Mouse (Mus musculus): Measurements from ENCODE around the gene Theg. TPM values are rescaled to one million over a fixed set of nuclear protein-coding genes. Genes with fewer than 3 reads are reported as not detected.
A peak's percentile ranks its signal among the peaks of the same experiment; 100 is the strongest.

Gene Theg
- total RNA-seq, 2 experiments from 2014 or later: not detected

DNA sequence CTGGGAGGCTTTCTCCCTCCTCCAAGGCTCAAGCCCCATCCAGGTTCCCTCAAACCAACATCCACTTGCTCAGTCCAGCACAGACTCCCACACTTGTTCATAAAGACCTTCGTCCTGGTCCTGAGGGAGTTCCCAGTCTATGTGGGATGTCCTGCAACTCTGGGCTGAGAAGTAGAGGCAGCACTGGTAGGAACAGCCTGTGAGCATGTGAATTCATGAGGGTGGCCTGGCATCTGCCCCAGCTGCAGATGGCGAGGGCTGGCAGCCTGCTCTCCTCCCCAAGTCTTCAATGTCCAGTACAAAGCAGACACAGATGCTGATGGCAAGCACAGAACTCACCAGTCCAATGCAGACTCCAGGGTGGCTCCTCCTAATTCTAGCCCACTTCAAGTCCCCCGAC, 48.8 kb downstream of the Theg start:
- no peak for DNase-seq (ENCODE audit: low spot score in 2 of 2)

DNA sequence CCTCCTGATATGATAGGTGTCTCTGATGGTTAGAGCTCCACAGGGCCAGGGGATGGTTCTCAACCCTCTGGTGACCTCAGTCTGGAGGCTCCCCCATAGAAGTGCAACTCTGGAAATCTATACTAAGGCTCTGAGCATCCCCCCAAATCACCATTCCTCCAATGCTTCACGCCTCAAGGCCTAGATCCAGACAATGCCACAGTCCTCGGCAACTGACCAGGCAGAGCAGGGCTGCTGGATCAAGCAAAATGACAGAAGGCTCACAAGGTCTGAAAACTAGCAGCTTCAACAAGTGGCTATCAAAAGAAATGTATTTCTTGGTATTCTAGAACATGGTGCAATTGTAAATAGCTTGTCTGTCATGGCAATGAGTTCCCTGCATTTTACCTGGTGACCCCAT, 49.4 kb downstream of the Theg start:
- peak; percentile 1 to 2 for DNase-seq (ENCODE audit: low spot score in 2 of 2)

DNA sequence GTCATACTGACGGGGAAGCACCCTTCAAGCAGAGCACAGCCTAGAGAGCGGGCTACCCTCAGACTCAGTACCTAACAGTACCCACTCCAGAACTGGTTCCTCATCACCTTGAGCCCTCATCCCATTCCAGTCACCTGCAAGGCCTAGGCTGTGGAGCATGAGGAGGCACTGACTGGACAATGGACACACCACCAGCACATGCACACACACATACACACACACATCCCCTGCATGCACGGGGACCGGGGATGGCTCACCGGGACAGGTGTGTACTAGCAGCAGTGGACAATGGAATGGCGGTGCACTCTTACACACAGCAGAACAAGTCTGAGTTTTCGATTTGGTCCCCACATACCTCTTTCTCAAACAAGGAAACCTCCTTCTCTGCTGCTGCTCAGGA, 49.9 kb downstream of the Theg start:
- peak in 1 of 2 experiments; percentile 2 for DNase-seq (ENCODE audit: low spot score in 2 of 2)

DNA sequence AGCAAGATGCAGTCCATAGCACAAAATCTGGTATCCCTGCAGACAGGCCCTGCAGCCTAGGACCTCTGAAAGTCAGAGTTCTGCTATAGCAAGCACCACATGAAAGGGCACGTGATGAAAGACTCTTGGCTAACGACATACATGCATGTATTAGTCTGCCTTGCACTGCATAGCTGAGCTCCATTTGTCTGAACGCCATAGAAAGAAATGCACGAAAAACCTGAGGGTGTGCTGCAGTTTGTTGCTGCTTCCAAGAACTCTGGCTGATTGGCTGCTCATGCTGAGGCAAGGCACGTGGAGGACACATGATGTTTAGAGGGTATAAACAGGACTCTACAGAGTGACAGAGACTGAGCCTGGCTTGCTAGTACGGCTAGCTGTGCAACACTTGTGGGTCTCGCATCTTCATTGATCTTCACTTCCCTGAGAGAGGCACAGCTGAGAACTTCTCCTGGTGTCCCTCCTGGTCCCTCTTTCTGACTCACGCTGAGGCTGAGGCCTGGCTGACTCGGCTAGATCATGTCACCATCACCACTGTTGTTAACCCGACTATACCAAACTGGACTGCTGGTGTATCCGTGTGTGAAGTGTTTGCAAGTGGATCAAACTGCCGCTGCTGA, 50.6 kb downstream of the Theg start:
- DNase-seq (ENCODE audit: low spot score in 2 of 2): no peak

DNA sequence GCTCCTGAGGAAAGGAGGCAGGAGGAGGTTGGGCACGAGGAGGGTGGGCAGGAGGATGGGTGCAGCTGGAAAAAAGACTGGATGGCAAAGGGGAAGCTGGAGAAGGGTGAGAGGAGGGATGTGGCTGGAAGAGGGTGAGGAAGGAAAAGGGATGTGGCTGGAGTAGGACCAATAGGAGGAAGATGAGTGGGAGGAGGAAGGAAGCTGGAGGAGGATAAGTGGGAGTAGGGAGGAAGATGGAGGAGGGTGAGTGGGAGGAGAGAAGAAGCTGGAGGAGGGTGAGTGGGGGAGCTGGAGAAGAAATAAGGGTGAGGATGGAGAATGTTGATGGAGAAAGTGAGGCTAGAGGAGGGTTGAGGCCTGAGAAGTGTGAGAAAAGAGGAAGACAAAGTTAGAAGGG, 51.7 kb downstream of the Theg start:
- DNase-seq (ENCODE audit: low spot score in 2 of 2): peak in 1 of 2 experiments; percentile 2

DNA sequence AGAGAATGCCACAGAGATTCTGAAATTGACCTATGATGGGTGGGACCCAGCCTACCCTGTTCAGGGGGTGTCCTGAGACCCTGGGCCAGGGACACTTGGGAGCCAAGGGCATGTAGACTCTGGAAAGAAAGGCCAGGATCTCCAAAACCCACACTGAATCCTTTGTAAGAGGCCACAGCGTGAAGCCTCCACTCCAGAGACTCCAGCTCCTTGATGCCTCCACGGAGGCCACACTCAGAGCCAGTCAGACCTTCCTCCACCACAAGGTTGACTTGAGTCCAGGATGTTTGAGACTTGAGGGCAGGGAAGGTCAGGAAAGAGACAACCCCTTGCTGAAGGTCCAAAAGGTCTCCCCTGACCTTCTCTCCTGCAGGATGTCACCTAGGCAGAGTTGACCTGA, 52.7 kb downstream of the Theg start:
- DNase-seq (ENCODE audit: low spot score in 2 of 2): peak in 1 of 2 experiments; percentile 2

DNA sequence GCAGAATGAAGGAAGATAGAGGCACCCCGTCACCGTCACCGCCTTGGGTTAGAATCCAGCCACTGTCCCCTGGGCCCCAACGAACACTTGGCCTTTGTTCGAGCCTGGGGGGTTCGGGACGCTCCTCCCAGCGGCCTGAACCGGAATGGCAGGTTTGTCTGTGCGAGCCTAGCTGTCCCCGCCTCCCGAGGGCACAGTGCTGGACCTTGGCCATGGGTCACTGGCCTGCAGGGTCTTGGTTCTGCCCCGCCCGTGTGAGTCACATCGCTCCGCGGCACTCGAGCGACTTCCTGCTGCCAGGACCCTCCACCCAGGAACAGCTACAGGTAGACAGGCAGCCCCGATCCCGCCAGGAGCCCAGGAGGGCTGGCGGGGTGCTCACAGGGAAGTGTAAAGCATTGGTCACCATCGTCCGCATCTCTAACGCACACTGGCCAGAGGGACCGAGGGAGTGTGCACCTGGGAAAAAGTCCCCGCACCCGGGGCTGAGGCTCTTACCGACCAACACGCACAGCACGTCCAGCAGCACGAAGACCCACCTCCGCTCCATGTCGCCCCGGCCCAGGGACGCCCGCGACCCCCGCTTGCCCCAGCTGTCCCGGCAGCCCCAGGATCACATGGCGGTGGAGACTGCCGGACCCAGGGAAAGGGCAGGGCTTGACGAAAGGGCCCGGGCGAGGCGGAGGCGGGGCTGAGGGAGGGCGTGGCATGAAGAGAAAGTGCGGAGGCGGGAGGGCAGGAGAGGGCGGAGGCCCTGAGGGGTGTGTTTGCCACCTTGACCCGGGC, 53.8 kb downstream of the Theg start, which contains the start of gene Plpp2:
TSS of gene Plpp2 (minus strand) at position 671 of the 786 bp plus-strand sequence.
- DNase-seq (ENCODE audit: low spot score in 2 of 2): peak; percentile 56 to 67

DNA sequence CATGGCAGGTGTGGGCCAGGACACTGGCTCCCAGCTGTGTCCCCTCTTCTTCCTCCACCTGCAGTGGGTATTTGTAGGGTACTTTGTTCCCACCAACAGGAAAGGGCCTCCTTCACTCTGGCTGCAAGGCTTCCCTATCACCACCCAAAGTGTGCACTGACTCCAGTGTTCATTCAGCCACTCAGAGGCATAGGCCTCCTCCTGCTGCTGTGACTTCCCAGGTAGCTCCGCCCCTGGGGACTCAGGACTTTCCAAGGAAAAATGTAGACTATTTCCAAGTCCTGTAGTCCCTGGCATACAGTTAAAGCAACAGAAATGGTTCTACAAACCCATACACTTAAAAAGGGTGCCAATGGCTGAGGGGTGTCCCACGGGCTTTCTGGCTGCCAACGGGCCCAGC, 54.5 kb downstream of the Theg start:
- DNase-seq (ENCODE audit: low spot score in 2 of 2): peak in 1 of 2 experiments; percentile 1

DNA sequence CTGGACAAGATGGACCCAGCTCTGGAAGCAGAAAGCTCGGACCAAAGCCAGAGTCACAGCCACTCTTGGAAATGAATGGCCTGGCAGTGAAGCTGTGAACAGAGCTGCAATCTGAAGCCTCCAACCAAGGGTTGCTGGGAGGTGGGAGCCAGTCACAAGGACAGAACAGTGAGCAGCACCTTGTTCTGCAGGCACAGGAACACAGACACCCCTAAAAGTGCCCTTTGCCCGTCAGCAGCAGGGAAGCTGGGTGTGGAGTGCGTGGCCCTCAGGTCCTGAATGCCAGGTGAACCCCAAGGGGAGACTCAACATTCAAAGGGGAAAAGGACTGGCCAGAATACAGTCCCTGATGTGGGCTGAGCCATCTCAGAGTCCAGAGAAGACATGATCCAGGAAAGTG, 55.5 kb downstream of the Theg start:
- DNase-seq (ENCODE audit: low spot score in 2 of 2): peak in 1 of 2 experiments; percentile 1

DNA sequence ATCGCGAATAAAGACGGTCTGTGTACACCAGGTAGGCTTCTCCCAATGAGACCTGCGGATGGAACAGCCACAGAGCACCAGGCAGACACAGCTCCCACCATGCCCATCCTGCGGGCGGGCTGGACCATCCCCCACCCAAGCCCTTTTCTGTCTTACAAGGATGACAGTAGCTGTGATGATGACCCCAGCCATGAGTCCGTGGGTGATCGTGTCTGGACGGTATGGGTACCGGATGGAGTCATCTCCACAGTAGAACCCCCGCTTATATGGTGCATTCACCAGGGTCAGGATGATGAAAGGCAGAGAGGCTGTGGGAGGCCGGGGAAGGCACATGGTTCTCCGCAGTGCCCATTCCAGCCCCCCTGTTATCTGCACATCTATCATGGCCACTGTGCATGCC, 56.4 kb downstream of the Theg start:
- DNase-seq (ENCODE audit: low spot score in 2 of 2): peak in 1 of 2 experiments; percentile 1

DNA sequence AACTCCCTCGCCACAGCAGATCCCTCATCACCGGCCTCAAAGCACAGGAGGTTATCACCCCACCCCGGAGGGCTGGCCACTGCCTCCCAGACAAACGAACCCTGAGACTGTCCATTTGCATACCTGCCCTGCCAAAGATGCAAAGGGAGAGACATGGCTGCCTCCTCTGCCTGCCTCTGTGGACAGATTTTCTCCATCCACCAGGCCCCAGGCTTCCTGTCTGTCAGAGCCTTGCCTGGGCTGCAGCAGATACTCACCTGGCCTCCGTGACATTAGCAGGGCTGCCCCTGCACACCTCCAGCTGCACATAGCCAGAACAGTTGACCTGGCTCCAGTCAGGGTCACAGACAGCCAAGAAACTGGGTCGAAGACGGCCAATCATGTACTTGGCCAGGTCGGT, 56.9 kb downstream of the Theg start:
- peak in 1 of 2 experiments; percentile 1 for DNase-seq (ENCODE audit: low spot score in 2 of 2)

DNA sequence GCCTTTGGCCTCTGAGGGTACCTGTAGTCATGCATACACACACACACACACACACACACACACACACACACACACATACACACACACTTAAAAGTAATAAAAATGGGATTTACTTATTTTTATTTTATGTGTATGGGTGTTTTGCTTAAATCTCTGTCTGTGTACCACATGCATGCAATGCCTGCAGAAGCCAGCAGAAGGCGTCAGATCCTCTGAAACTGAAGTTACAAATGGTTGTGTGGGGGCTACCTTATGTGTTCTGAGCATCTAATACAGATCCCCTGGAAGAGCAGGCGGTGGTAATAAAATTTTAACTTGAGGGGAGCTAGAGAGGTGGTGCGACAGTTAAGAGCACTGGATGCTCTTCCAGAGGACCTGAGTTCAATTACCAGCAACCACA, 59.0 kb downstream of the Theg start:
- DNase-seq (ENCODE audit: low spot score in 2 of 2): no peak

DNA sequence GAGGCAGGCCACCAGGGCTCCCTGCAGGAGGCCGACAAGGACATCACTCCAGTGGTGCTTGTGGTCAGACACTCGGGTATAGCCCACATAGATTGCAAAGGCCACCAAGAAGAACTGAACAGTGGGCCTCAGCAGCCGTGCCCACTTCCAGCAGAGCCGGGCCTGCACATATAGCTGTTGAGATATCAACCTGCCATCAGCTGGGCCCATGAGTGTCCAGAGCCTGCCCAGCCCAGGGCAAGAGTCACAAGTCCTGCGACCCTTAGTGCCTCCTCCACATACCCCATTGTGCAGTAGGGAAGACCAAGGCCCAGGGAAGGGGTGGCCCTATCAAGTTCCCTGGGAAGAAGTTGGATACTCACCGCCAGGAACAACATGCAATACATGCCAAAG, 59.7 kb downstream of the Theg start:
- no peak for DNase-seq (ENCODE audit: low spot score in 2 of 2)

DNA sequence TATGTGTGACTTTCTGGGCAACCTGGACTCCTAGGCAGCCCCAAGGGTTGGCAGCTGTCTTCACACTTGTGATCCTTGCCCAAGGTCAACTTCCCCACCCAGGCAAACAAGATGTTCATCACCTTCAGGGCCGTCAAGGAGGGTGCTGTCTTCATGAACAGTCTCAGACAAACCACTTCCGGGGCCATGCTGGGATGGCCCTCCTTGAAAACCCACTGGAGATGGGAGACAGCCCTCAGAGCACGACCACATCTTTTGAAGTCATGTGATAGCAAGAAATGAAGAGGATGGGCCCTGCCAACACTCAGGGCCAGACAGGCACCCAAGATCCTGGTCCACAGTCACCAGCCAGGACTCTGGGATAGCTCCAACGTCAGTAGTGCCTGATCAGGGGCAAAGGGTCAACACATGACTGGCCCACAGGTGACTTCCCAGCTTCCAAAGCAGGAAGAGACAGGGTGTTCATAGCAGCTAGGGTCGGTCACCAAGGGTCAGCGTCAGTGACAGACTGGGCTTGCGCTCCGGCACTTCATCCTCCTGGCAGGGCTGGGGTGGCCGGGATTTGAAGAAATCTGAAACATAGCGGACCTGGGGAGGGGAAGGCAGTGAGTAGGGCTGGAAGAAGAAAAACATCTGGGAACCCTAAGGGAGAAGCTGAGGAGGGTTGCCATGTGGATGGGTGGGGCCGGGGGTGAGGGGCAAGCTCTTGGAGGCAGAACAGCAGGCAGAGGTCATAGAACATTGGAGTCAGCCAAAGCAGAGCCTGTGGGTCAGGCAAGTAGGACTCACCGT, 60.3 kb downstream of the Theg start:
- no peak for DNase-seq (ENCODE audit: low spot score in 2 of 2)

Small RNA genes within 50 kb of the gene (microRNA-seq; reads per million reads assigned to microRNA genes)
- 1.3 reads per million for gene Mir6909

Other genes starting within 250 kb of the Theg start
- not detected for gene Vmn2r82, start 230.8 kb downstream of the Theg start, total RNA-seq (2021)
- not detected for gene Vmn2r83, start 118.6 kb downstream of the Theg start, total RNA-seq (2021)
- 10 to 100 TPM; 24.9 to 26.4 TPM for gene Plpp2, start 53.5 kb downstream of the Theg start, total RNA-seq (2021)
- 10 to 100 TPM; 46.8 to 48.2 TPM for gene Mier2, start 32.1 kb downstream of the Theg start, total RNA-seq (2021)
- gene C2cd4c, start 26.7 kb upstream of the Theg start, total RNA-seq (2021): 1 to 10 TPM in 1 of 2 experiments, under 1 TPM in 1; 0.56 to 1.5 TPM
- 10 to 100 TPM in 1 of 2 experiments, 1 to 10 TPM in 1; 8.9 to 13.3 TPM for gene Shc2, start 50.6 kb upstream of the Theg start, total RNA-seq (2021)
- gene Odf3l2, start 58.4 kb upstream of the Theg start, total RNA-seq (2021): not detected
- gene Madcam1, start 77.2 kb upstream of the Theg start, total RNA-seq (2021): under 1 TPM; 0.28 to 0.64 TPM
- gene Tpgs1, start 82.0 kb upstream of the Theg start, total RNA-seq (2021): 10 to 100 TPM; 32.4 to 33.9 TPM
- gene Cdc34, start 94.9 kb upstream of the Theg start, total RNA-seq (2021): 10 to 100 TPM; 72.6 to 78.1 TPM
- 1 to 10 TPM; 1.8 to 2.4 TPM for gene Gzmm, start 101.7 kb upstream of the Theg start, total RNA-seq (2021)
- 100 to 1,000 TPM; 504 to 513 TPM for gene Bsg, start 117.2 kb upstream of the Theg start, total RNA-seq (2021)
- 1 to 10 TPM; 8.9 to 9.3 TPM for gene Hcn2, start 129.3 kb upstream of the Theg start, total RNA-seq (2021)
- 10 to 100 TPM; 61.2 to 68.6 TPM for gene Polrmt, start 159.2 kb upstream of the Theg start, total RNA-seq (2021)
- not detected for gene Fgf22, start 167.7 kb upstream of the Theg start, total RNA-seq (2021)
- 10 to 100 TPM; 60.7 to 61.7 TPM for gene Rnf126, start 179.6 kb upstream of the Theg start, total RNA-seq (2021)
- gene Fstl3, start 189.9 kb upstream of the Theg start, total RNA-seq (2021): 1 to 10 TPM; 6.7 to 7.1 TPM
- under 1 TPM; 0.11 to 0.71 TPM for gene Prss57, start 203.6 kb upstream of the Theg start, total RNA-seq (2021)
- 100 to 1,000 TPM in 1 of 2 experiments, 10 to 100 TPM in 1; 91.8 to 119 TPM for gene Palm, start 206.2 kb upstream of the Theg start, total RNA-seq (2021)
- 1 to 10 TPM in 1 of 2 experiments, under 1 TPM in 1; 0.20 to 4.2 TPM for gene Misp, start 233.7 kb upstream of the Theg start, total RNA-seq (2021)

All from adrenal gland, postnatal 4 days (tissue).